Mouse (Mus musculus): ENCODE data around the gene Thpo.

The Thpo gene

GRCm38 (mm10) chr16:20705786-20706185 is 28.5 kb downstream of the Thpo start:
- no peak for DNase-seq (ENCODE audit: low read depth, low spot score)

GRCm38 (mm10) chr16:20703699-20704400 is 30.5 kb downstream of the Thpo start:
- DNase-seq (ENCODE audit: low read depth, low spot score) = no peak

GRCm38 (mm10) chr16:20703071-20703470 is 31.2 kb downstream of the Thpo start:
- no peak for DNase-seq (ENCODE audit: low read depth, low spot score)

GRCm38 (mm10) chr16:20702522-20702893 is 31.8 kb downstream of the Thpo start:
- peak; percentile 64 for DNase-seq (ENCODE audit: low read depth, low spot score)

GRCm38 (mm10) chr16:20701729-20702521 is 32.4 kb downstream of the Thpo start:
- DNase-seq (ENCODE audit: low read depth, low spot score) = no peak

GRCm38 (mm10) chr16:20701316-20701715 is 33.0 kb downstream of the Thpo start:
- DNase-seq (ENCODE audit: low read depth, low spot score) = no peak

GRCm38 (mm10) chr16:20700036-20700435 is 34.3 kb downstream of the Thpo start:
- no peak for DNase-seq (ENCODE audit: low read depth, low spot score)

GRCm38 (mm10) chr16:20699266-20699665 is 35.0 kb downstream of the Thpo start:
- no peak for DNase-seq (ENCODE audit: low read depth, low spot score)

- no peak for DNase-seq (ENCODE audit: low read depth, low spot score)
These were observed 38.5 kb downstream of the Thpo start for GRCm38 (mm10) chr16:20695622-20696323.

- DNase-seq (ENCODE audit: low read depth, low spot score) = no peak
These were observed 39.5 kb downstream of the Thpo start for GRCm38 (mm10) chr16:20694781-20695180.

- DNase-seq (ENCODE audit: low read depth, low spot score) = no peak
These were observed 41.1 kb downstream of the Thpo start, which contains the start of gene Fam131a for GRCm38 (mm10) chr16:20693111-20693701. Gene Fam131a (plus strand): TSS chr16:20693241.

GRCm38 (mm10) chr16:20692241-20692965 is 41.9 kb downstream of the Thpo start:
- DNase-seq (ENCODE audit: low read depth, low spot score) = no peak

- no peak for DNase-seq (ENCODE audit: low read depth, low spot score)
These were observed 42.7 kb downstream of the Thpo start for GRCm38 (mm10) chr16:20691617-20692016.

- DNase-seq (ENCODE audit: low read depth, low spot score) = no peak
These were observed 43.5 kb downstream of the Thpo start for GRCm38 (mm10) chr16:20690774-20691173.

- DNase-seq (ENCODE audit: low read depth, low spot score) = no peak
These were observed 56.2 kb downstream of the Thpo start for GRCm38 (mm10) chr16:20677974-20678675.

GRCm38 (mm10) chr16:20677380-20677779 is 56.9 kb downstream of the Thpo start:
- DNase-seq (ENCODE audit: low read depth, low spot score) = no peak

- DNase-seq (ENCODE audit: low read depth, low spot score) = no peak
These were observed 57.6 kb downstream of the Thpo start for GRCm38 (mm10) chr16:20676702-20677101.

GRCm38 (mm10) chr16:20675213-20675612 is 59.1 kb downstream of the Thpo start:
- DNase-seq (ENCODE audit: low read depth, low spot score) = no peak

Data from A20 (cell line).